Mouse (Mus musculus) MEL (cell line): ENCODE data around the gene Rbpms2. TPM values are rescaled to one million over a fixed set of nuclear protein-coding genes. Genes with fewer than 3 reads are reported as not detected.

ENCODE experiments used
- DNase-seq: peaks from one replicate; pipeline ENCODE4 v3.0.0; 2011; ENCODE audit warnings: low read depth, low spot score
- H3K27ac ChIP-seq: 2 replicates; pipeline ENCODE4 v1.5.1; 2012; ENCODE audit warnings: low read depth, mild to moderate bottlenecking, control low read depth, low read length, moderate library complexity; ENCODE audit not compliant: control insufficient read depth
- H3K27me3 ChIP-seq, 2 experiments: fragments of 150-350 bp in 1 of 2; sonication (generic) in 1 of 2; 2 replicates each; pipeline ENCODE4 v1.6.1; 2012; ENCODE audit warnings: low read length in 2 of 2, mild to moderate bottlenecking in 2 of 2, improper control_type of control experiment in 1 of 2, moderate library complexity in 1 of 2; ENCODE audit not compliant: insufficient read depth in 2 of 2, control insufficient read depth in 1 of 2
- H3K36me3 ChIP-seq, 2 experiments: 2 replicates each; pipeline ENCODE4 v1.6.1; 2012 to 2014; ENCODE audit warnings: low read length in 2 of 2, improper control_type of control experiment in 1 of 2, inconsistent platforms in 1 of 2, mild to moderate bottlenecking in 1 of 2; ENCODE audit not compliant: insufficient read depth in 2 of 2, control insufficient read depth in 1 of 2
- H3K4me1 ChIP-seq, 2 experiments: fragments of 150-350 bp in 1 of 2; sonication (generic) in 1 of 2; 2 replicates each; pipeline ENCODE4 v1.6.1; 2012; ENCODE audit warnings: low read length in 2 of 2, improper control_type of control experiment in 1 of 2, mild to moderate bottlenecking in 1 of 2; ENCODE audit not compliant: insufficient read depth in 2 of 2, control insufficient read depth in 1 of 2
- H3K4me3 ChIP-seq, 2 experiments: fragments of 150-350 bp in 1 of 2; sonication (generic) in 1 of 2; 2 replicates each; pipeline ENCODE4 v1.5.1; 2012; ENCODE audit warnings: low read depth in 2 of 2, low read length in 2 of 2, mild to moderate bottlenecking in 2 of 2, moderate library complexity in 2 of 2, control low read depth in 1 of 2, improper control_type of control experiment in 1 of 2; ENCODE audit not compliant: control insufficient read depth in 1 of 2, insufficient read depth in 1 of 2
- H3K79me2 ChIP-seq: 2 replicates; pipeline ENCODE4 v1.6.1; 2012; ENCODE audit warnings: mild to moderate bottlenecking, low read length, moderate library complexity; ENCODE audit not compliant: control insufficient read depth, poor library complexity, insufficient read depth
- H3K9ac ChIP-seq: 2 replicates; pipeline ENCODE4 v1.6.1; 2012; ENCODE audit warnings: low read depth, mild to moderate bottlenecking, control low read depth, low read length, moderate library complexity; ENCODE audit not compliant: control insufficient read depth, poor library complexity, severe bottlenecking
- H3K9me3 ChIP-seq: fragments of 150-350 bp; sonication (generic); replicated peaks from 2 replicates; pipeline ENCODE4 v1.6.1; 2012; ENCODE audit warnings: mild to moderate bottlenecking, low read length, improper control_type of control experiment, moderate library complexity; ENCODE audit not compliant: insufficient read depth
- BHLHE40 ChIP-seq: IDR thresholded peaks from 2 replicates; pipeline ENCODE4 v1.6.1; 2012; ENCODE audit warnings: low read depth, mild to moderate bottlenecking, inconsistent platforms, low read length, improper control_type of control experiment, borderline replicate concordance
- CTCF ChIP-seq, 3 experiments: IDR thresholded peaks in 2 of 3; conservative IDR thresholded peaks in 1 of 3; 2 replicates each; pipeline ENCODE4 v1.5.1; 2011 to 2012; ENCODE audit warnings: low read length in 3 of 3, low read depth in 2 of 3, mild to moderate bottlenecking in 2 of 3, improper control_type of control experiment in 1 of 3, inconsistent platforms in 1 of 3, mixed read lengths in 1 of 3, moderate library complexity in 1 of 3; ENCODE audit not compliant: control insufficient read depth in 1 of 3, insufficient read depth in 1 of 3, poor library complexity in 1 of 3, severe bottlenecking in 1 of 3
- E2F4 ChIP-seq: IDR thresholded peaks from 2 replicates; pipeline ENCODE4 v1.6.1; 2011; ENCODE audit warnings: low read depth, low read length, improper control_type of control experiment, borderline replicate concordance
- ELF1 ChIP-seq: IDR thresholded peaks from 2 replicates; pipeline ENCODE4 v1.6.1; 2014; ENCODE audit warnings: low read depth, mild to moderate bottlenecking, inconsistent platforms, low read length, improper control_type of control experiment, moderate library complexity
- EP300 ChIP-seq, 2 experiments: IDR thresholded peaks; 2 replicates each; pipeline ENCODE4 v1.6.1; 2011; ENCODE audit warnings: improper control_type of control experiment in 2 of 2, low read length in 2 of 2, low read depth in 1 of 2, mild to moderate bottlenecking in 1 of 2
- GATA1 ChIP-seq: IDR thresholded peaks from 2 replicates; pipeline ENCODE4 v1.6.1; 2011; ENCODE audit warnings: low read depth, low read length, improper control_type of control experiment
- HCFC1 ChIP-seq: IDR thresholded peaks from 2 replicates; pipeline ENCODE4 v1.6.1; 2012; ENCODE audit warnings: low read depth, mild to moderate bottlenecking, inconsistent platforms, low read length, improper control_type of control experiment, moderate library complexity
- JUND ChIP-seq: IDR thresholded peaks from 2 replicates; pipeline ENCODE4 v1.6.1; 2011; ENCODE audit warnings: low read depth, mild to moderate bottlenecking, improper control_type of control experiment, low read length
- KAT2A ChIP-seq: conservative IDR thresholded peaks from 2 replicates; pipeline ENCODE4 v1.6.1; 2012; ENCODE audit warnings: low read depth, low read length, improper control_type of control experiment, inconsistent platforms
- MAZ ChIP-seq: IDR thresholded peaks from 2 replicates; pipeline ENCODE4 v1.6.1; 2012; ENCODE audit warnings: low read depth, mild to moderate bottlenecking, inconsistent platforms, low read length, improper control_type of control experiment
- MEF2A ChIP-seq: IDR thresholded peaks from 2 replicates; pipeline ENCODE4 v1.6.1; 2014; ENCODE audit warnings: low read depth, mild to moderate bottlenecking, inconsistent platforms, low read length, improper control_type of control experiment; ENCODE audit not compliant: poor library complexity, insufficient replicate concordance, severe bottlenecking; ENCODE audit errors: extremely low read depth
- MYB ChIP-seq: IDR thresholded peaks from 2 replicates; pipeline ENCODE4 v1.6.1; 2011; ENCODE audit warnings: mild to moderate bottlenecking, low read depth, low read length, improper control_type of control experiment
- MYC ChIP-seq: IDR thresholded peaks from 2 replicates; pipeline ENCODE4 v1.6.1; 2011; ENCODE audit warnings: low read depth, mild to moderate bottlenecking, low read length, improper control_type of control experiment, moderate library complexity
- NELFE ChIP-seq: IDR thresholded peaks from 2 replicates; pipeline ENCODE4 v1.6.1; 2011; ENCODE audit warnings: low read depth, low read length, improper control_type of control experiment
- NRF1 ChIP-seq: IDR thresholded peaks from 2 replicates; pipeline ENCODE4 v1.6.1; 2014; ENCODE audit warnings: low read depth, mild to moderate bottlenecking, inconsistent platforms, low read length, improper control_type of control experiment, moderate library complexity; ENCODE audit not compliant: poor library complexity, insufficient read depth, severe bottlenecking
- POLR2A ChIP-seq, 2 experiments: IDR thresholded peaks; 2 replicates each; pipeline ENCODE4 v1.6.1; 2011 to 2012; ENCODE audit warnings: low read length in 2 of 2, mild to moderate bottlenecking in 2 of 2, control low read depth in 1 of 2, improper control_type of control experiment in 1 of 2, low read depth in 1 of 2, moderate library complexity in 1 of 2; ENCODE audit not compliant: control insufficient read depth in 1 of 2, insufficient read depth in 1 of 2, poor library complexity in 1 of 2
- POLR2AphosphoS2 ChIP-seq: IDR thresholded peaks from 2 replicates; pipeline ENCODE4 v1.6.1; 2011; ENCODE audit warnings: low read length, improper control_type of control experiment
- POLR2AphosphoS5 ChIP-seq: IDR thresholded peaks from 2 replicates; pipeline ENCODE4 v1.6.1; 2012; ENCODE audit warnings: low read depth, borderline replicate concordance, mild to moderate bottlenecking, inconsistent platforms, low read length, moderate library complexity, mixed read lengths
- RCOR1 ChIP-seq: IDR thresholded peaks from 2 replicates; pipeline ENCODE4 v1.6.1; 2012; ENCODE audit warnings: low read depth, mild to moderate bottlenecking, inconsistent platforms, low read length, improper control_type of control experiment
- SIN3A ChIP-seq: IDR thresholded peaks from 2 replicates; pipeline ENCODE4 v1.6.1; 2012; ENCODE audit warnings: low read length, improper control_type of control experiment, inconsistent platforms
- SMC3 ChIP-seq: IDR thresholded peaks from 2 replicates; pipeline ENCODE4 v1.6.1; 2011; ENCODE audit warnings: low read depth, low read length, improper control_type of control experiment
- TAL1 ChIP-seq: IDR thresholded peaks from 2 replicates; pipeline ENCODE4 v1.6.1; 2012; ENCODE audit warnings: mild to moderate bottlenecking, inconsistent platforms, low read length, moderate library complexity, mixed read lengths
- TBP ChIP-seq: IDR thresholded peaks from 2 replicates; pipeline ENCODE4 v1.8.0; 2011; ENCODE audit warnings: low read depth, low read length, improper control_type of control experiment
- TCF12 ChIP-seq: IDR thresholded peaks from 2 replicates; pipeline ENCODE4 v1.6.1; 2014; ENCODE audit warnings: low read depth, mild to moderate bottlenecking, inconsistent platforms, low read length, improper control_type of control experiment, moderate library complexity
- UBTF ChIP-seq: IDR thresholded peaks from 2 replicates; pipeline ENCODE4 v1.6.1; 2012; ENCODE audit warnings: low read depth, mild to moderate bottlenecking, inconsistent platforms, low read length, improper control_type of control experiment, moderate library complexity, borderline replicate concordance; ENCODE audit not compliant: insufficient read depth
- USF1 ChIP-seq: IDR thresholded peaks from 2 replicates; pipeline ENCODE4 v1.6.1; 2014; ENCODE audit warnings: low read depth, mild to moderate bottlenecking, inconsistent platforms, low read length, improper control_type of control experiment, moderate library complexity
- USF2 ChIP-seq, 2 experiments: IDR thresholded peaks; 2 replicates each; pipeline ENCODE4 v1.6.1; 2011 to 2012; ENCODE audit warnings: improper control_type of control experiment in 2 of 2, low read length in 2 of 2, borderline replicate concordance in 1 of 2, inconsistent platforms in 1 of 2, low read depth in 1 of 2, mild to moderate bottlenecking in 1 of 2; ENCODE audit not compliant: insufficient read depth in 1 of 2
- ZC3H11A ChIP-seq: IDR thresholded peaks from 2 replicates; pipeline ENCODE4 v1.6.1; 2012; ENCODE audit warnings: low read depth, mild to moderate bottlenecking, inconsistent platforms, low read length, improper control_type of control experiment
- ZKSCAN1 ChIP-seq: IDR thresholded peaks from 2 replicates; pipeline ENCODE4 v1.6.1; 2012; ENCODE audit warnings: low read depth, mild to moderate bottlenecking, inconsistent platforms, low read length, improper control_type of control experiment, moderate library complexity
- ZMIZ1 ChIP-seq: IDR thresholded peaks from 2 replicates; pipeline ENCODE4 v1.6.1; 2012; ENCODE audit warnings: low read depth, mild to moderate bottlenecking, inconsistent platforms, low read length, improper control_type of control experiment, moderate library complexity
- ZNF384 ChIP-seq: IDR thresholded peaks from 2 replicates; pipeline ENCODE4 v1.6.1; 2012; ENCODE audit warnings: low read depth, mild to moderate bottlenecking, inconsistent platforms, low read length, improper control_type of control experiment
- polyA plus RNA-seq, 2 experiments: library from polyadenylated mRNA; stranded (reverse) in 1 of 2; unstranded in 1 of 2; fragments of >175 nt in 1 of 2; fragments of >200 nt in 1 of 2; gene quantifications; 2 replicates each; pipeline versions ENCODE4 v1.2.1 to v1.2.4; 2012; ENCODE audit warnings: low replicate concordance in 2 of 2, low read depth in 1 of 2; ENCODE audit not compliant: insufficient read length in 2 of 2, insufficient read depth in 1 of 2, missing spikeins in 1 of 2
- total RNA-seq: library from RNA; depleted of rRNA; stranded (reverse); fragments of 300-350 nt; gene quantifications from 2 replicates; pipeline ENCODE4 v1.2.3, GENCODE M21; 2012

The Rbpms2 gene
- total and polyA plus RNA-seq, 3 experiments: 0.22 TPM; not detected in 2

GRCm38 (mm10) chr9:65583045-65583444 is 46.4 kb upstream of the Rbpms2 start (continued):
- TF ChIP-seq ZC3H11A (no peak), GATA1 (no peak), UBTF (no peak), KAT2A (peak; percentile 46), MEF2A (no peak), POLR2A (IDR thresholded peaks at IDR 0.05; ENCODE audit: control insufficient read depth in 1 of 2, insufficient read depth in 1 of 2, low read depth in 1 of 2, low read length in 2 of 2, poor library complexity in 1 of 2) (peak; percentile 24 to 89; a peak in 3 of 4 replicates), ZMIZ1 (no peak; the same call in 1 of the 2 replicates), HCFC1 (peak; percentile 53; the same call in 1 of the 2 replicates), MAZ (peak; percentile 71; the same call in 1 of the 2 replicates)

GRCm38 (mm10) chr9:65586406-65587269 is 42.8 kb upstream of the Rbpms2 start, which contains the start of gene Pif1:
Gene Pif1 (plus strand): TSS chr9:65587160.
- Histone ChIP-seq H3K9ac (peak within 1 kb of the TSS; percentile 94), H3K36me3 (peaks cover 2 to 18% of the 10 kb centered on the region in 2 experiments; a peak in 3 of 4 replicates), H3K79me2 (peaks cover 24% of the 10 kb centered on the region), H3K4me1 (peaks cover 5 to 8% of the 10 kb centered on the region in 2 experiments; a peak in 2 of 4 replicates), H3K4me3 (peak within 1 kb of the TSS; percentile 65 to 92), H3K27me3 (no peaks in the 10 kb centered on the region), H3K27ac (peak within 1 kb of the TSS; percentile 95), H3K9me3 (no peaks in the 10 kb centered on the region)
- DNase-seq: peak; percentile 97
- TF ChIP-seq SIN3A: peak; percentile 98; the same call in 1 of the 2 replicates
- no peak for TF ChIP-seq KAT2A
- TF ChIP-seq HCFC1: peak; percentile 42; the same call in 1 of the 2 replicates
- no peak for TF ChIP-seq TAL1
- no peak for TF ChIP-seq MAZ
- TF ChIP-seq MYB: no peak
- no peak for TF ChIP-seq ZKSCAN1
- TF ChIP-seq USF1: no peak
- TF ChIP-seq TBP: peak; percentile 95
- TF ChIP-seq TCF12: peak; percentile 65
- peak; percentile 92 for TF ChIP-seq POLR2AphosphoS2
- no peak for TF ChIP-seq EP300 (IDR thresholded peaks at IDR 0.05; ENCODE audit: low read depth in 1 of 2, low read length in 2 of 2)
- TF ChIP-seq CTCF (IDR thresholded peaks at IDR 0.05 in 2 of 3, conservative IDR thresholded peaks at IDR 0.05 in 1 of 3; ENCODE audit: control insufficient read depth in 1 of 3, insufficient read depth in 1 of 3, low read depth in 2 of 3, low read length in 3 of 3, poor library complexity in 1 of 3, severe bottlenecking in 1 of 3): no peak
- TF ChIP-seq MYC: no peak; the same call in 1 of the 2 replicates
- TF ChIP-seq ZNF384: peak; percentile 90
- TF ChIP-seq NRF1: no peak
- no peak for TF ChIP-seq SMC3
- no peak for TF ChIP-seq POLR2AphosphoS5
- TF ChIP-seq ELF1: peak; percentile 70
- no peak for TF ChIP-seq JUND
- no peak for TF ChIP-seq BHLHE40
- no peak for TF ChIP-seq UBTF
- TF ChIP-seq MEF2A: no peak
- peak; percentile 92 for TF ChIP-seq NELFE
- TF ChIP-seq E2F4: no peak
- TF ChIP-seq RCOR1: 0 out of 2 replicates have a peak, but pooled peaks have one; percentile 47
- peak; percentile 89 for TF ChIP-seq ZMIZ1
- TF ChIP-seq USF2 (IDR thresholded peaks at IDR 0.05; ENCODE audit: borderline replicate concordance in 1 of 2, insufficient read depth in 1 of 2, low read depth in 1 of 2, low read length in 2 of 2): no peak
